Mouse (Mus musculus) brain, embryonic 14.5 days (tissue): ENCODE measurements around the gene Tpsab1. TPM values are rescaled to one million over a fixed set of nuclear protein-coding genes. Genes with fewer than 3 reads are reported as not detected.

ENCODE experiments used
- DNase-seq: peaks from one replicate; pipeline ENCODE4 v3.0.0-alpha.2; 2011; ENCODE audit warnings: low read depth
- CTCF ChIP-seq: fragments of 200-500 bp; IDR thresholded peaks from 2 replicates; pipeline ENCODE4 v1.5.1; 2012; ENCODE audit warnings: inconsistent platforms, mild to moderate bottlenecking, moderate library complexity, borderline replicate concordance; ENCODE audit not compliant: insufficient read depth, insufficient read length; ENCODE audit errors: extremely low read depth
- POLR2A ChIP-seq: fragments of 200-500 bp; IDR thresholded peaks from 2 replicates; pipeline ENCODE4 v1.6.1; 2012; ENCODE audit warnings: mild to moderate bottlenecking, inconsistent platforms, borderline replicate concordance; ENCODE audit not compliant: poor library complexity, insufficient read depth, insufficient read length, severe bottlenecking; ENCODE audit errors: extremely low read depth
- polyA plus RNA-seq: library from polyadenylated mRNA; depleted of rRNA; stranded (reverse); fragments of >200 nt; gene quantifications from 2 replicates; pipeline ENCODE4 v1.2.3, GENCODE M21; 2012; rRNA removed

Tpsab1 gene
- polyA plus RNA-seq, 1 experiment = not detected

GRCm38 (mm10) chr17:25332321-25332720, 13.0 kb downstream of the Tpsab1 start:
- TF ChIP-seq POLR2A = no peak
- no peak for TF ChIP-seq CTCF
- DNase-seq = no peak

- TF ChIP-seq CTCF = no peak
- DNase-seq = no peak
Observed at GRCm38 (mm10) chr17:25322930-25323329, 22.4 kb downstream of the Tpsab1 start.

GRCm38 (mm10) chr17:25320819-25321218, 24.5 kb downstream of the Tpsab1 start:
- no peak for DNase-seq
- no peak for TF ChIP-seq CTCF
- no peak for TF ChIP-seq POLR2A

- no peak for DNase-seq
Observed at GRCm38 (mm10) chr17:25318354-25318753, 27.0 kb downstream of the Tpsab1 start, which contains the start of gene Prss29. TSS of gene Prss29 (plus strand) at chr17:25318654.

GRCm38 (mm10) chr17:25308346-25308745, 37.0 kb downstream of the Tpsab1 start, which contains the start of gene Prss28:
TSS of gene Prss28 (plus strand) at chr17:25308646.
- TF ChIP-seq CTCF = no peak
- TF ChIP-seq POLR2A = no peak
- DNase-seq = no peak

More at GRCm38 (mm10) chr17:25318354-25318753, 27.0 kb downstream of the Tpsab1 start, which contains the start of gene Prss29:
- TF ChIP-seq POLR2A (no peak), CTCF (no peak)

GRCm38 (mm10) chr17:25298094-25298493, 47.3 kb downstream of the Tpsab1 start, which contains the start of gene Prss34:
TSS of gene Prss34 (plus strand) at chr17:25298394.
- TF ChIP-seq POLR2A = no peak
- TF ChIP-seq CTCF = no peak
- DNase-seq = no peak

GRCm38 (mm10) chr17:25294111-25294510, 51.3 kb downstream of the Tpsab1 start:
- no peak for DNase-seq
- no peak for TF ChIP-seq CTCF
- TF ChIP-seq POLR2A = no peak

- DNase-seq = no peak
- TF ChIP-seq CTCF = no peak
Observed at GRCm38 (mm10) chr17:25293495-25293894, 51.9 kb downstream of the Tpsab1 start.

Other genes with a start within 250 kb of the Tpsab1 start
- gene Telo2, start 229.6 kb downstream of the Tpsab1 start, polyA plus RNA-seq = 40.9 and 41.6 TPM in 2 replicates
- gene Ptx4, start 224.8 kb downstream of the Tpsab1 start, polyA plus RNA-seq = 0.07 TPM in 1 of 2 replicates, not detected in the other
- gene Clcn7, start 212.2 kb downstream of the Tpsab1 start, polyA plus RNA-seq = 41.4 and 45.7 TPM in 2 replicates
- gene Ccdc154, start 183.1 kb downstream of the Tpsab1 start, polyA plus RNA-seq = not detected in 2 replicates
- gene Gm38655, start 170.1 kb downstream of the Tpsab1 start, polyA plus RNA-seq = not detected in 2 replicates
- 22.3 and 29.5 TPM in 2 replicates for gene BC003965, start 161.0 kb downstream of the Tpsab1 start, polyA plus RNA-seq
- gene Unkl, start 157.2 kb downstream of the Tpsab1 start, polyA plus RNA-seq = 22.3 and 24.1 TPM in 2 replicates
- gene Gnptg, start 105.4 kb downstream of the Tpsab1 start, polyA plus RNA-seq = 75.1 and 108 TPM in 2 replicates
- gene Tsr3, start 105.4 kb downstream of the Tpsab1 start, polyA plus RNA-seq = 40.8 and 54.0 TPM in 2 replicates
- 15.6 and 16.6 TPM in 2 replicates for gene Baiap3, start 89.2 kb downstream of the Tpsab1 start, polyA plus RNA-seq
- gene Ube2i, start 70.9 kb downstream of the Tpsab1 start, polyA plus RNA-seq = 481 and 573 TPM in 2 replicates
- gene Prss34, start 47.2 kb downstream of the Tpsab1 start, polyA plus RNA-seq = 0.08 and 0.19 TPM in 2 replicates
- not detected in 2 replicates for gene Prss28, start 36.9 kb downstream of the Tpsab1 start, polyA plus RNA-seq
- gene Prss29, start 26.9 kb downstream of the Tpsab1 start, polyA plus RNA-seq = not detected in 2 replicates
- 0.62 and 2.5 TPM in 2 replicates for gene Tpsb2, start 20.7 kb upstream of the Tpsab1 start, polyA plus RNA-seq
- gene Tpsg1, start 23.7 kb upstream of the Tpsab1 start, polyA plus RNA-seq = 0.45 and 0.72 TPM in 2 replicates
- 90.4 and 118 TPM in 2 replicates for gene Cacna1h, start 88.2 kb upstream of the Tpsab1 start, polyA plus RNA-seq
- gene Tekt4, start 109.1 kb upstream of the Tpsab1 start, polyA plus RNA-seq = 1.1 and 1.4 TPM in 2 replicates
- gene Sstr5, start 151.7 kb upstream of the Tpsab1 start, polyA plus RNA-seq = 0.22 and 0.25 TPM in 2 replicates
- gene Sox8, start 225.1 kb upstream of the Tpsab1 start, polyA plus RNA-seq = 17.6 and 17.9 TPM in 2 replicates
- 11.7 and 16.0 TPM in 2 replicates for gene Lmf1, start 233.5 kb upstream of the Tpsab1 start, polyA plus RNA-seq